Mouse (Mus musculus) neural tube, embryonic 10.5 days (tissue): ENCODE data around the gene Myct1.
A peak's percentile ranks its signal among the peaks of the same experiment; 100 is the strongest.

Experiments
- DNase-seq: peaks from one replicate; pipeline ENCODE4 v3.0.0-alpha.2; 2017; ENCODE audit warnings: low spot score; ENCODE audit errors: extremely low spot score

Myct1 gene

GRCm38 (mm10) chr10:5593464-5593863, at the start of gene Myct1:
Myct1 (plus strand) TSS chr10:5593775.
- no peak for DNase-seq

- DNase-seq = no peak
Measured at GRCm38 (mm10) chr10:5546428-5546827, 47.1 kb upstream of the Myct1 start.

GRCm38 (mm10) chr10:5547769-5548168, 45.8 kb upstream of the Myct1 start:
- DNase-seq = no peak

- DNase-seq = no peak
Measured at GRCm38 (mm10) chr10:5548651-5549050, 44.9 kb upstream of the Myct1 start.

GRCm38 (mm10) chr10:5549871-5550167, 43.8 kb upstream of the Myct1 start:
- no peak for DNase-seq

GRCm38 (mm10) chr10:5550168-5551021, 43.2 kb upstream of the Myct1 start:
- DNase-seq = peak; percentile 58

GRCm38 (mm10) chr10:5551382-5551781, 42.2 kb upstream of the Myct1 start, which contains the start of gene Syne1:
Syne1 (minus strand) TSS chr10:5551482.
- DNase-seq = no peak

- no peak for DNase-seq
Measured at GRCm38 (mm10) chr10:5554941-5555340, 38.6 kb upstream of the Myct1 start.

GRCm38 (mm10) chr10:5558808-5559207, 34.8 kb upstream of the Myct1 start:
- no peak for DNase-seq

GRCm38 (mm10) chr10:5560526-5560925, 33.0 kb upstream of the Myct1 start:
- no peak for DNase-seq

- DNase-seq = no peak
Measured at GRCm38 (mm10) chr10:5561706-5562105, 31.9 kb upstream of the Myct1 start.

- DNase-seq = no peak
Measured at GRCm38 (mm10) chr10:5568991-5569390, 24.6 kb upstream of the Myct1 start.

GRCm38 (mm10) chr10:5570059-5570458, 23.5 kb upstream of the Myct1 start:
- no peak for DNase-seq

GRCm38 (mm10) chr10:5571332-5571731, 22.2 kb upstream of the Myct1 start:
- DNase-seq = no peak

GRCm38 (mm10) chr10:5573328-5573727, 20.2 kb upstream of the Myct1 start:
- DNase-seq = no peak

- no peak for DNase-seq
Measured at GRCm38 (mm10) chr10:5591061-5591460, 2.5 kb upstream of the Myct1 start.

GRCm38 (mm10) chr10:5591996-5592395, 1.6 kb upstream of the Myct1 start:
- DNase-seq = no peak

GRCm38 (mm10) chr10:5594457-5594856, 882 bp downstream of the Myct1 start:
- no peak for DNase-seq

- DNase-seq = no peak
Measured at GRCm38 (mm10) chr10:5596559-5596958, 3.0 kb downstream of the Myct1 start.

GRCm38 (mm10) chr10:5600123-5600522, 6.5 kb downstream of the Myct1 start:
- peak; percentile 63 for DNase-seq

- no peak for DNase-seq
Measured at GRCm38 (mm10) chr10:5603512-5603911, 9.9 kb downstream of the Myct1 start.

GRCm38 (mm10) chr10:5604371-5604770, 10.8 kb downstream of the Myct1 start:
- DNase-seq = no peak

GRCm38 (mm10) chr10:5608874-5609273, 15.3 kb downstream of the Myct1 start:
- no peak for DNase-seq
